Mouse (Mus musculus) megakaryocyte, embryonic 14.5 days (primary cell): Measurements from ENCODE around the gene Hexb.

Experiments used
- FLI1 ChIP-seq: IDR thresholded peaks from 2 replicates; pipeline ENCODE4 v1.6.1; 2012; ENCODE audit warnings: low read length, inconsistent platforms, mixed read lengths
- GATA1 ChIP-seq: IDR thresholded peaks from 3 replicates; pipeline ENCODE4 v1.6.1; 2012; ENCODE audit warnings: mixed read lengths, low read length, inconsistent platforms, borderline replicate concordance

GRCm38 (mm10) chr13:97244712-97245105, 46.6 kb upstream of the Hexb start:
- TF ChIP-seq GATA1 (no peak), FLI1 (no peak)
